Mouse (Mus musculus) C2C12 (cell line): Measurements from ENCODE around the gene Vmn1r54. TPM values are rescaled to one million over a fixed set of nuclear protein-coding genes. Genes with fewer than 3 reads are reported as not detected.

ENCODE experiments used
- H3K27me3 ChIP-seq: one replicate; pipeline ENCODE4 v1.6.1; 2011; ENCODE audit not compliant: control insufficient read depth, insufficient read depth, insufficient read length
- H3K36me3 ChIP-seq: one replicate; pipeline ENCODE4 v1.6.1; 2011; ENCODE audit not compliant: control insufficient read depth, insufficient read depth
- H3K4me3 ChIP-seq: one replicate; pipeline ENCODE4 v1.5.1; 2011; ENCODE audit warnings: mild to moderate bottlenecking, control low read depth; ENCODE audit not compliant: poor library complexity, insufficient read depth, severe bottlenecking
- H3K79me2 ChIP-seq: one replicate; pipeline ENCODE4 v1.6.1; 2011; ENCODE audit not compliant: control insufficient read depth, insufficient read depth
- H3K79me3 ChIP-seq: one replicate; pipeline ENCODE4 v1.6.1; 2011; ENCODE audit warnings: low read depth, control low read depth
- H3ac ChIP-seq: one replicate; pipeline ENCODE3; 2011; ENCODE audit warnings: low read depth; ENCODE audit not compliant: control insufficient read depth, insufficient read length
- CEBPB ChIP-seq: IDR thresholded peaks from one replicate; pipeline ENCODE4 v1.6.1; 2011; ENCODE audit warnings: low read depth, mild to moderate bottlenecking, control low read depth, moderate library complexity
- CTCF ChIP-seq: IDR thresholded peaks from one replicate; pipeline ENCODE4 v1.5.1; 2011; ENCODE audit not compliant: control insufficient read depth, insufficient read depth, insufficient read length
- FOSL1 ChIP-seq: IDR thresholded peaks from one replicate; pipeline ENCODE4 v1.8.0; 2011; ENCODE audit warnings: mild to moderate bottlenecking, low read length; ENCODE audit not compliant: poor library complexity, insufficient read depth, severe bottlenecking
- MAX ChIP-seq: IDR thresholded peaks from one replicate; pipeline ENCODE4 v1.6.1; 2011; ENCODE audit warnings: mild to moderate bottlenecking, control low read depth
- MYOD1 ChIP-seq: IDR thresholded peaks from one replicate; pipeline ENCODE4 v1.6.1; 2011; ENCODE audit warnings: low read depth; ENCODE audit not compliant: control insufficient read depth, insufficient read length
- MYOG ChIP-seq: IDR thresholded peaks from one replicate; pipeline ENCODE4 v1.6.1; 2011; ENCODE audit not compliant: control insufficient read depth, insufficient read length; ENCODE audit errors: extremely low read depth
- USF1 ChIP-seq: IDR thresholded peaks from one replicate; pipeline ENCODE4 v1.6.1; 2011; ENCODE audit warnings: low read depth, mild to moderate bottlenecking, control low read depth, moderate library complexity
- polyA plus RNA-seq: library from polyadenylated mRNA; unstranded; fragments of >200 nt; fragmentation: generic; extraction: Trizol; gene quantifications from one replicate; pipeline ENCODE4 v1.2.1, GENCODE M21; 2012; ENCODE audit warnings: missing spikeins

Gene Vmn1r54
- polyA plus RNA-seq, 1 experiment: not detected

GRCm38 (mm10) chr6:90300919-90301318, 54.8 kb downstream of the Vmn1r54 start, which contains the start of gene BC048671:
Gene BC048671, plus strand, starts transcription at chr6:90301219.
- Histone ChIP-seq H3K36me3 (no peaks in the 10 kb centered on the region), H3K4me3 (no peak within 1 kb of the TSS), H3K79me2 (no peaks in the 10 kb centered on the region), H3K79me3 (no peaks in the 10 kb centered on the region), H3ac (no peak within 1 kb of the TSS), H3K27me3 (no peaks in the 10 kb centered on the region)
- TF ChIP-seq CEBPB (no peak), CTCF (no peak), MYOG (no peak), FOSL1 (no peak), MAX (no peak), USF1 (no peak), MYOD1 (no peak)

- H3K4me3 ChIP-seq: no peak overlapping the region
- H3K79me2 ChIP-seq: no peaks in the 10 kb centered on the region
- H3K27me3 ChIP-seq: no peaks in the 10 kb centered on the region
- TF ChIP-seq MYOG (no peak), FOSL1 (no peak), CTCF (no peak), USF1 (no peak), MYOD1 (no peak), MAX (no peak), CEBPB (no peak)
- no peak overlapping the region for H3ac ChIP-seq
- no peaks in the 10 kb centered on the region for H3K36me3 ChIP-seq
- no peaks in the 10 kb centered on the region for H3K79me3 ChIP-seq
These were observed 60.3 kb downstream of the Vmn1r54 start for GRCm38 (mm10) chr6:90306315-90306975.

- Histone ChIP-seq H3K4me3 (no peak overlapping the region), H3K79me3 (no peaks in the 10 kb centered on the region), H3ac (no peak overlapping the region), H3K36me3 (no peaks in the 10 kb centered on the region), H3K79me2 (no peaks in the 10 kb centered on the region), H3K27me3 (no peaks in the 10 kb centered on the region)
- TF ChIP-seq USF1 (no peak), MYOG (no peak), CEBPB (no peak), FOSL1 (no peak), MAX (no peak), CTCF (no peak), MYOD1 (no peak)
These were observed 63.0 kb downstream of the Vmn1r54 start for GRCm38 (mm10) chr6:90308839-90309778.

GRCm38 (mm10) chr6:90315961-90316360, 69.9 kb downstream of the Vmn1r54 start:
- TF ChIP-seq MAX: no peak
- no peak for TF ChIP-seq CTCF
- no peak for TF ChIP-seq MYOD1
- TF ChIP-seq CEBPB: no peak
- TF ChIP-seq FOSL1: no peak
- no peak for TF ChIP-seq USF1
- no peak for TF ChIP-seq MYOG
- Histone ChIP-seq H3ac (no peak overlapping the region), H3K27me3 (no peaks in the 10 kb centered on the region), H3K79me2 (no peaks in the 10 kb centered on the region), H3K36me3 (no peaks in the 10 kb centered on the region), H3K4me3 (no peak overlapping the region), H3K79me3 (no peaks in the 10 kb centered on the region)

- H3K27me3 ChIP-seq: no peaks in the 10 kb centered on the region
- H3K79me2 ChIP-seq: no peaks in the 10 kb centered on the region
- H3K4me3 ChIP-seq: no peak overlapping the region
- TF ChIP-seq MYOG (no peak), MAX (no peak), CTCF (no peak), CEBPB (no peak), MYOD1 (no peak), FOSL1 (no peak), USF1 (no peak)
- H3K79me3 ChIP-seq: no peaks in the 10 kb centered on the region
- H3ac ChIP-seq: no peak overlapping the region
- H3K36me3 ChIP-seq: no peaks in the 10 kb centered on the region
These were observed 71.6 kb downstream of the Vmn1r54 start for GRCm38 (mm10) chr6:90317510-90318258.
